Mouse (Mus musculus): ENCODE results near the gene Hip1r. TPM values are rescaled to one million over a fixed set of nuclear protein-coding genes. Genes with fewer than 3 reads are reported as not detected.

The Hip1r gene
- polyA plus RNA-seq, 1 experiment from 2014 or later: 26.9 TPM

- H3K4me3 ChIP-seq: no peak overlapping the region
- no peak overlapping the region for H3K27ac ChIP-seq (replicated peaks)
- 77% methylated on average over 6 of the region's 6 CpGs for WGBS
- peaks cover 21% of the 10 kb centered on the region for H3K4me1 ChIP-seq
- no peaks in the 10 kb centered on the region for H3K36me3 ChIP-seq
- no peak overlapping the region for H3K4me2 ChIP-seq (replicated peaks)
- 0 out of 2 replicates have a peak, but pooled peaks cover 7% of the 10 kb centered on the region for H3K27me3 ChIP-seq
- no peak for ATAC-seq (replicated peaks)
- H3K9ac ChIP-seq (replicated peaks): no peak overlapping the region
- H3K9me3 ChIP-seq: no peaks in the 10 kb centered on the region
Measured at GRCm38 (mm10) chr5:123975668-123976180, 2.3 kb downstream of the Hip1r start.

- Histone ChIP-seq H3K27ac (replicated peaks) (no peak overlapping the region), H3K27me3 (0 out of 2 replicates have a peak, but pooled peaks cover 7% of the 10 kb centered on the region), H3K36me3 (no peaks in the 10 kb centered on the region), H3K4me3 (no peak overlapping the region), H3K4me1 (peaks cover 26% of the 10 kb centered on the region), H3K9me3 (no peaks in the 10 kb centered on the region), H3K9ac (replicated peaks) (no peak overlapping the region), H3K4me2 (replicated peaks) (no peak overlapping the region)
- ATAC-seq (replicated peaks): no peak
- 47% methylated on average over 3 of the region's 3 CpGs for WGBS
Measured at GRCm38 (mm10) chr5:123977231-123977630, 3.8 kb downstream of the Hip1r start.

- H3K4me2 ChIP-seq (replicated peaks): no peak overlapping the region
- H3K27me3 ChIP-seq: 0 out of 2 replicates have a peak, but pooled peaks cover 7% of the 10 kb centered on the region
- no peaks in the 10 kb centered on the region for H3K36me3 ChIP-seq
- H3K9ac ChIP-seq (replicated peaks): no peak overlapping the region
- H3K9me3 ChIP-seq: no peaks in the 10 kb centered on the region
- no peak overlapping the region for H3K27ac ChIP-seq (replicated peaks)
- ATAC-seq (replicated peaks): no peak
- no peak overlapping the region for H3K4me3 ChIP-seq
- H3K4me1 ChIP-seq: peaks cover 26% of the 10 kb centered on the region
- WGBS: 74% methylated on average over 5 of the region's 5 CpGs
Measured at GRCm38 (mm10) chr5:123978131-123978530, 4.7 kb downstream of the Hip1r start.

GRCm38 (mm10) chr5:123979221-123979979 lies 6.0 kb downstream of the Hip1r start:
- Histone ChIP-seq H3K4me2 (replicated peaks) (no peak overlapping the region), H3K4me3 (no peak overlapping the region), H3K36me3 (no peaks in the 10 kb centered on the region), H3K9me3 (no peaks in the 10 kb centered on the region), H3K27ac (replicated peaks) (no peak overlapping the region), H3K27me3 (0 out of 2 replicates have a peak, but pooled peaks cover 7% of the 10 kb centered on the region), H3K4me1 (peaks cover 22% of the 10 kb centered on the region), H3K9ac (replicated peaks) (no peak overlapping the region)
- no peak for ATAC-seq (replicated peaks)
- WGBS: 81% methylated on average over 18 of the region's 18 CpGs

GRCm38 (mm10) chr5:123979980-123980369 lies 6.5 kb downstream of the Hip1r start:
- WGBS: 67% methylated on average over 4 of the region's 4 CpGs
- H3K27ac ChIP-seq (replicated peaks): no peak overlapping the region
- H3K36me3 ChIP-seq: no peaks in the 10 kb centered on the region
- no peak overlapping the region for H3K4me3 ChIP-seq
- H3K9me3 ChIP-seq: no peaks in the 10 kb centered on the region
- no peak overlapping the region for H3K4me2 ChIP-seq (replicated peaks)
- no peak overlapping the region for H3K9ac ChIP-seq (replicated peaks)
- no peak for ATAC-seq (replicated peaks)
- peaks cover 16% of the 10 kb centered on the region for H3K4me1 ChIP-seq
- 0 out of 2 replicates have a peak, but pooled peaks cover 7% of the 10 kb centered on the region for H3K27me3 ChIP-seq

GRCm38 (mm10) chr5:123980521-123981249 lies 7.3 kb downstream of the Hip1r start:
- 0 out of 2 replicates have a peak, but pooled peaks cover 3% of the 10 kb centered on the region for H3K27me3 ChIP-seq
- ATAC-seq (replicated peaks): no peak
- peaks cover 9% of the 10 kb centered on the region for H3K4me1 ChIP-seq
- H3K9ac ChIP-seq (replicated peaks): no peak overlapping the region
- no peak overlapping the region for H3K4me3 ChIP-seq
- 82% methylated on average over 9 of the region's 9 CpGs for WGBS
- H3K36me3 ChIP-seq: no peaks in the 10 kb centered on the region
- H3K9me3 ChIP-seq: no peaks in the 10 kb centered on the region
- no peak overlapping the region for H3K27ac ChIP-seq (replicated peaks)
- no peak overlapping the region for H3K4me2 ChIP-seq (replicated peaks)

- WGBS: 68% methylated on average over 6 of the region's 6 CpGs
- Histone ChIP-seq H3K9me3 (no peaks in the 10 kb centered on the region), H3K27me3 (no peaks in the 10 kb centered on the region), H3K36me3 (no peaks in the 10 kb centered on the region), H3K4me2 (replicated peaks) (no peak overlapping the region), H3K4me3 (no peak overlapping the region), H3K27ac (replicated peaks) (no peak overlapping the region), H3K4me1 (peaks cover 5% of the 10 kb centered on the region; the same call in 1 of the 2 replicates), H3K9ac (replicated peaks) (no peak overlapping the region)
- ATAC-seq (replicated peaks): no peak
Measured at GRCm38 (mm10) chr5:123981250-123981554, 7.8 kb downstream of the Hip1r start.

- Histone ChIP-seq H3K27ac (replicated peaks) (no peak overlapping the region), H3K4me3 (no peak overlapping the region), H3K4me1 (peaks cover 5% of the 10 kb centered on the region; the same call in 1 of the 2 replicates), H3K9ac (replicated peaks) (no peak overlapping the region), H3K4me2 (replicated peaks) (no peak overlapping the region), H3K9me3 (no peaks in the 10 kb centered on the region), H3K27me3 (no peaks in the 10 kb centered on the region), H3K36me3 (no peaks in the 10 kb centered on the region)
- ATAC-seq (replicated peaks): no peak
- WGBS: 78% methylated on average over 11 of the region's 11 CpGs
Measured at GRCm38 (mm10) chr5:123982838-123983237, 9.4 kb downstream of the Hip1r start.

- H3K4me2 ChIP-seq (replicated peaks): no peak overlapping the region
- no peaks in the 10 kb centered on the region for H3K9me3 ChIP-seq
- H3K27me3 ChIP-seq: no peaks in the 10 kb centered on the region
- H3K9ac ChIP-seq (replicated peaks): no peak overlapping the region
- no peak for ATAC-seq (replicated peaks)
- H3K27ac ChIP-seq (replicated peaks): no peak overlapping the region
- no peaks in the 10 kb centered on the region for H3K36me3 ChIP-seq
- H3K4me1 ChIP-seq: peaks cover 5% of the 10 kb centered on the region; the same call in 1 of the 2 replicates
- WGBS: 71% methylated on average over 9 of the region's 9 CpGs
- no peak overlapping the region for H3K4me3 ChIP-seq
Measured at GRCm38 (mm10) chr5:123985434-123985833, 12.0 kb downstream of the Hip1r start.

GRCm38 (mm10) chr5:123986925-123987324 lies 13.5 kb downstream of the Hip1r start:
- H3K4me3 ChIP-seq: no peak overlapping the region
- 80% methylated on average over 2 of the region's 2 CpGs for WGBS
- no peak overlapping the region for H3K9ac ChIP-seq (replicated peaks)
- H3K9me3 ChIP-seq: no peaks in the 10 kb centered on the region
- no peak for ATAC-seq (replicated peaks)
- H3K27me3 ChIP-seq: no peaks in the 10 kb centered on the region
- no peaks in the 10 kb centered on the region for H3K36me3 ChIP-seq
- H3K4me1 ChIP-seq: no peaks in the 10 kb centered on the region
- H3K4me2 ChIP-seq (replicated peaks): no peak overlapping the region
- H3K27ac ChIP-seq (replicated peaks): no peak overlapping the region

GRCm38 (mm10) chr5:123987511-123987910 lies 14.1 kb downstream of the Hip1r start:
- no peaks in the 10 kb centered on the region for H3K36me3 ChIP-seq
- H3K27me3 ChIP-seq: no peaks in the 10 kb centered on the region
- H3K4me2 ChIP-seq (replicated peaks): no peak overlapping the region
- no peak overlapping the region for H3K9ac ChIP-seq (replicated peaks)
- 79% methylated on average over 4 of the region's 4 CpGs for WGBS
- no peak overlapping the region for H3K4me3 ChIP-seq
- H3K4me1 ChIP-seq: peaks cover 3% of the 10 kb centered on the region; the same call in 1 of the 2 replicates
- no peaks in the 10 kb centered on the region for H3K9me3 ChIP-seq
- no peak for ATAC-seq (replicated peaks)
- no peak overlapping the region for H3K27ac ChIP-seq (replicated peaks)

Measured in forebrain, embryonic 15.5 days (tissue).